Mouse (Mus musculus): ENCODE results near the gene Pxn.
"Not testable (repeated sequence)": the region's sequence is repeated elsewhere in the genome, so short reads cannot be mapped to it uniquely, and the experiment has no call there.

DNA sequence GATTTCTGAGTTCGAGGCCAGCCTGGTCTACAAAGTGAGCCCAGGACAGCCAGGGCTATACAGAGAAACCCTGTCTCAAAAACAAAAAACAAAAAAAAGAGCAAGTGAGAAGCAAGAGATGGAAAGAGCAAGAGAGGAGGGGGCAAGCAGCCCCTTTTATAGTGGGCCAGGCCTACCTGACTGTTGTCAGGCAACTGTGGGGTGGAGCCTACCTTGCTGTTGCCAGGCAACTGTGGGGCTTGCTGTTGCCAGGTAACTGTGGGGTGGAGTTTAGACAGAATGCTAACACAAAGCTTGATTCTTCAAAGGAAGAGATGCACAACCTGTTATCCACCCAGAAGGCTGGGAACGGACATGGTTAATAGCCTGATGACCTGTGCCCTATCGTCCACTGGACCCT, 10.9 kb upstream of the Pxn start:
- TF ChIP-seq CTCF (IDR thresholded peaks at IDR 0.05; ENCODE audit: borderline replicate concordance, insufficient read depth, low read length); POLR2A (IDR thresholded peaks at IDR 0.05; ENCODE audit: low read depth, low read length): not testable (repeated sequence)

Measured in embryonic fibroblast, embryonic 13.5 days (primary cell).